8 mouse cellular contexts compared by ENCODE assay signal in genomic region chr2:11502901-11503431, GRCm38 (mm10). TPM values are rescaled to one million over a fixed set of nuclear protein-coding genes. Genes with fewer than 3 reads are reported as not detected.
DNase-seq lines count a peak whose midpoint lies in the region; ATAC-seq and TF ChIP-seq lines count a peak whose summit lies in the region.

No protein-coding gene starts in this region.

- under 1% methylated on average over 39 of the region's 39 CpGs for WGBS in forebrain, embryonic 14.5 days
- WGBS in liver, embryonic 15.5 days (ENCODE audit: insufficient replicate concordance): 1% methylated on average over 39 of the region's 39 CpGs
- WGBS in neural tube, embryonic 11.5 days: under 1% methylated on average over 39 of the region's 39 CpGs
- under 1% methylated on average over 39 of the region's 39 CpGs for WGBS in stomach, postnatal 0 days

- peak overlapping the region; percentile 75 for H3K4me3 ChIP-seq in brown adipose tissue, adult 24 weeks (ENCODE audit: insufficient read depth, low read depth, low read length)
- H3K4me3 ChIP-seq in forebrain, embryonic 14.5 days (ENCODE audit: low read depth, low read length): peak overlapping the region; percentile 64
- H3K4me3 ChIP-seq in liver, embryonic 15.5 days (replicated peaks): peak overlapping the region; percentile 57
- H3K4me3 ChIP-seq in neural tube, embryonic 11.5 days (ENCODE audit: low read depth, low read length): peak overlapping the region; percentile 64
- H3K4me3 ChIP-seq in stomach, postnatal 0 days (ENCODE audit: low read depth, low read length): peak overlapping the region; percentile 60

- no peaks in the 10 kb centered on the region for H3K9me3 ChIP-seq in forebrain, embryonic 14.5 days (replicated peaks; ENCODE audit: control insufficient read depth, low read length)
- no peaks in the 10 kb centered on the region for H3K9me3 ChIP-seq in liver, embryonic 15.5 days (replicated peaks)
- no peaks in the 10 kb centered on the region for H3K9me3 ChIP-seq in neural tube, embryonic 11.5 days (ENCODE audit: control insufficient read depth, low read length)
- H3K9me3 ChIP-seq in stomach, postnatal 0 days (ENCODE audit: control insufficient read depth, low read length): no peaks in the 10 kb centered on the region

- H3K4me1 ChIP-seq in brown adipose tissue, adult 24 weeks (ENCODE audit: control insufficient read depth, insufficient read depth, insufficient read length, low read length): peaks cover 9% of the 10 kb centered on the region; the same call in 1 of the 2 replicates
- peaks cover 9% of the 10 kb centered on the region; the same call in 1 of the 2 replicates for H3K4me1 ChIP-seq in forebrain, embryonic 14.5 days (ENCODE audit: control insufficient read depth, insufficient read depth, low read length)
- H3K4me1 ChIP-seq in liver, embryonic 15.5 days (replicated peaks): peaks cover 33% of the 10 kb centered on the region
- H3K4me1 ChIP-seq in neural tube, embryonic 11.5 days (ENCODE audit: control insufficient read depth, insufficient read depth, low read length): peaks cover 3% of the 10 kb centered on the region; the same call in 1 of the 2 replicates
- peaks cover 6% of the 10 kb centered on the region; the same call in 1 of the 2 replicates for H3K4me1 ChIP-seq in stomach, postnatal 0 days (replicated peaks; ENCODE audit: control insufficient read depth, insufficient read depth)

- peak; percentile 29; the same call in 1 of the 2 replicates for TF ChIP-seq CTCF in stomach, postnatal 0 days (IDR thresholded peaks at IDR 0.05; ENCODE audit: low read depth)

- no peaks in the 10 kb centered on the region; the same call in 1 of the 2 replicates for H3K27me3 ChIP-seq in forebrain, embryonic 14.5 days (replicated peaks; ENCODE audit: control insufficient read depth, insufficient read depth, low read length)
- H3K27me3 ChIP-seq in liver, embryonic 15.5 days: peaks cover 46% of the 10 kb centered on the region
- H3K27me3 ChIP-seq in neural tube, embryonic 11.5 days (ENCODE audit: control insufficient read depth, insufficient read depth, low read length): 0 out of 2 replicates have a peak, but pooled peaks cover 4% of the 10 kb centered on the region
- H3K27me3 ChIP-seq in stomach, postnatal 0 days (ENCODE audit: control insufficient read depth, insufficient read depth, low read length): no peaks in the 10 kb centered on the region

- 0 out of 2 replicates have a peak, but pooled peaks cover 3% of the 10 kb centered on the region for H3K36me3 ChIP-seq in forebrain, embryonic 14.5 days (ENCODE audit: control insufficient read depth, insufficient read depth, low read length)
- H3K36me3 ChIP-seq in liver, embryonic 15.5 days (replicated peaks): no peaks in the 10 kb centered on the region
- no peaks in the 10 kb centered on the region for H3K36me3 ChIP-seq in neural tube, embryonic 11.5 days (ENCODE audit: control insufficient read depth, insufficient read depth, low read length)
- no peaks in the 10 kb centered on the region for H3K36me3 ChIP-seq in stomach, postnatal 0 days (ENCODE audit: control insufficient read depth, insufficient read depth, low read length)

- TF ChIP-seq EP300 in stomach, postnatal 0 days (optimal IDR thresholded peaks at IDR 0.05): no peak

- peak; percentile 67 for ATAC-seq in forebrain, embryonic 14.5 days
- peak; percentile 29; the same call in 1 of the 2 replicates for ATAC-seq in liver, embryonic 15.5 days (ENCODE audit: insufficient read depth)
- peak; percentile 31; the same call in 1 of the 2 replicates for ATAC-seq in neural tube, embryonic 11.5 days (ENCODE audit: insufficient read depth, low FRiP score, low TSS enrichment)
- ATAC-seq in stomach, postnatal 0 days (ENCODE audit: low FRiP score, low TSS enrichment): peak; percentile 63

- peak overlapping the region; percentile 84 for H3K27ac ChIP-seq in brown adipose tissue, adult 24 weeks (replicated peaks; ENCODE audit: low read depth, low read length)
- H3K27ac ChIP-seq in forebrain, embryonic 14.5 days (ENCODE audit: low read depth, low read length): peak overlapping the region; percentile 48; the same call in 1 of the 2 replicates
- H3K27ac ChIP-seq in liver, embryonic 15.5 days (replicated peaks): no peak overlapping the region
- H3K27ac ChIP-seq in neural tube, embryonic 11.5 days (ENCODE audit: low read depth, low read length): no peak overlapping the region
- peak overlapping the region; percentile 71 for H3K27ac ChIP-seq in stomach, postnatal 0 days (replicated peaks)

- H3K4me2 ChIP-seq in forebrain, embryonic 14.5 days (ENCODE audit: low read length): peak overlapping the region; percentile 89
- peak overlapping the region; percentile 74 for H3K4me2 ChIP-seq in liver, embryonic 15.5 days
- H3K4me2 ChIP-seq in neural tube, embryonic 11.5 days (ENCODE audit: low read depth): peak overlapping the region; percentile 86
- peak overlapping the region; percentile 89 for H3K4me2 ChIP-seq in stomach, postnatal 0 days (replicated peaks; ENCODE audit: low read depth)

- intact Hi-C loops in heart, postnatal 10 days (cut with DNase I): loop anchor here (1.0 to 5.0 kb wide), 4 partner anchors 32 to 172 kb away; no protein-coding TSS in a partner anchor

- DNase-seq in A20 (ENCODE audit: low read depth, low spot score): peak; percentile 93
- DNase-seq in forebrain, embryonic 14.5 days (ENCODE audit: low spot score): peak; percentile 90
- DNase-seq in heart, postnatal 10 days: peak; percentile 76 to 80
- DNase-seq in kidney, postnatal 4 days: peak; percentile 75 to 84
- DNase-seq in neural tube, embryonic 11.5 days (ENCODE audit: low spot score): peak; percentile 82
- DNase-seq in stomach, postnatal 0 days (ENCODE audit: low spot score): peak; percentile 81

- H3K9ac ChIP-seq in forebrain, embryonic 14.5 days (ENCODE audit: low read length): peak overlapping the region; percentile 84
- H3K9ac ChIP-seq in liver, embryonic 15.5 days: no peak overlapping the region
- peak overlapping the region; percentile 54 for H3K9ac ChIP-seq in neural tube, embryonic 11.5 days (ENCODE audit: low read length)
- peak overlapping the region; percentile 54 for H3K9ac ChIP-seq in stomach, postnatal 0 days (ENCODE audit: low read length)

RNA-seq across cellular contexts. Expression of gene Pfkfb3, which starts 50.9 kb away (rescaled TPM):
- polyA plus RNA-seq in brown adipose tissue, adult 24 weeks (2012; ENCODE audit: insufficient read depth, insufficient read length, missing spikeins): 190 and 226 TPM in 2 replicates
- 19.8 and 23.5 TPM in 2 replicates for polyA plus RNA-seq in forebrain, embryonic 14.5 days (2014; fragmentation: Nextera tagmentation; extraction: Ambion mirVana)
- total RNA-seq in heart, postnatal 10 days (2021): 10 to 100 TPM in 1 of 2 experiments, 1 to 10 TPM in 1; 9.9 to 17.4 TPM
- 4.6 and 5.8 TPM in 2 replicates for polyA plus RNA-seq in liver, embryonic 15.5 days (2015; fragmentation: Nextera tagmentation; extraction: Ambion mirVana)
- polyA plus RNA-seq in neural tube, embryonic 11.5 days (2014; fragmentation: Nextera tagmentation; extraction: Ambion mirVana): 15.9 and 18.6 TPM in 2 replicates
- polyA plus RNA-seq in stomach, postnatal 0 days (2015; fragmentation: Nextera tagmentation; extraction: Ambion mirVana): 5.5 TPM in 2 replicates

Comparison
In these comparisons a context has a peak if more than half of its experiments do, and no peak if none do; other contexts are left out.
1. H3K27ac ChIP-seq: peak in brown adipose tissue, adult 24 weeks (single experiment), forebrain, embryonic 14.5 days (single experiment) and stomach, postnatal 0 days (single experiment); none in liver, embryonic 15.5 days (single experiment) and neural tube, embryonic 11.5 days (single experiment).
2. Peak in every context shown above with its lines, with median percentiles within 50 percentile points of each other: DNase-seq, H3K4me3 ChIP-seq, ATAC-seq and H3K4me2 ChIP-seq.